Mouse (Mus musculus) midbrain, embryonic 14.5 days (tissue): ENCODE results near the gene Gm10097. TPM values are rescaled to one million over a fixed set of nuclear protein-coding genes. Genes with fewer than 3 reads are reported as not detected.

Experiments used
- ATAC-seq: fragments of 200-750 bp; cut with Nextera tagmentation; 2 replicates; pipeline ENCODE4 v1.8.0; 2017; ENCODE audit warnings: moderate number of reproducible peaks, moderate library complexity; ENCODE audit not compliant: low FRiP score, low TSS enrichment
- DNase-seq: peaks from one replicate; pipeline ENCODE4 v3.0.0-alpha.2; 2015
- H3K27ac ChIP-seq: fragments of 300-500 bp; sonication (generic); replicated peaks from 2 replicates; pipeline ENCODE4 v1.5.1; 2014; ENCODE audit warnings: mild to moderate bottlenecking, low read depth, low read length, moderate library complexity
- H3K27me3 ChIP-seq: fragments of 300-500 bp; sonication (generic); 2 replicates; pipeline ENCODE4 v1.6.1; 2014; ENCODE audit warnings: low read length, control low read depth, mixed read lengths; ENCODE audit not compliant: control insufficient read depth, insufficient read depth
- H3K36me3 ChIP-seq: fragments of 300-500 bp; sonication (generic); 2 replicates; pipeline ENCODE4 v1.6.1; 2014; ENCODE audit warnings: low read length, control low read depth; ENCODE audit not compliant: control insufficient read depth, insufficient read depth
- H3K4me1 ChIP-seq: fragments of 300-500 bp; sonication (generic); 2 replicates; pipeline ENCODE4 v1.6.1; 2014; ENCODE audit warnings: mild to moderate bottlenecking, antibody characterized with exemption, low read length, control low read depth; ENCODE audit not compliant: control insufficient read depth, insufficient read depth
- H3K4me2 ChIP-seq: fragments of 300-500 bp; sonication (generic); 2 replicates; pipeline ENCODE4 v1.6.1; 2014; ENCODE audit warnings: mild to moderate bottlenecking, low read length, moderate library complexity
- H3K4me3 ChIP-seq: fragments of 300-500 bp; sonication (generic); replicated peaks from 2 replicates; pipeline ENCODE4 v1.5.1; 2014; ENCODE audit warnings: low read depth, low read length
- H3K9ac ChIP-seq: fragments of 300-500 bp; sonication (generic); replicated peaks from 2 replicates; pipeline ENCODE4 v1.6.1; 2014; ENCODE audit warnings: mild to moderate bottlenecking, low read length, moderate library complexity
- H3K9me3 ChIP-seq: fragments of 300-500 bp; sonication (generic); 2 replicates; pipeline ENCODE4 v1.6.1; 2016; ENCODE audit warnings: low read length, control low read depth, mixed read lengths; ENCODE audit not compliant: control insufficient read depth
- WGBS: fragments of 180-500 bp; shearing (Covaris S2); extraction: QIAGEN DNeasy Blood & Tissue Kit; methylation state at CpG from one replicate; pipeline ENCODE4 v1.1.7; 2014; 5-methylcytosine and 5-hydroxymethylcytosine counted together
- polyA plus RNA-seq: library from polyadenylated mRNA; unstranded; fragments of >200 nt; fragmentation: Nextera tagmentation; extraction: Ambion mirVana; gene quantifications from 2 replicates; pipeline ENCODE4 v1.2.1, GENCODE M21; 2014

Gm10097 gene
- 0.15 and 0.26 TPM in 2 replicates for polyA plus RNA-seq

- H3K4me2 ChIP-seq: no peak within 1 kb of the TSS
- no peak for ATAC-seq
- H3K9ac ChIP-seq: no peak within 1 kb of the TSS
- H3K27me3 ChIP-seq: no peaks in the 10 kb centered on the region
- no peak within 1 kb of the TSS for H3K4me3 ChIP-seq
- H3K36me3 ChIP-seq: no peaks in the 10 kb centered on the region
- H3K9me3 ChIP-seq: no peaks in the 10 kb centered on the region
- WGBS: 83% methylated on average over 14 of the region's 14 CpGs
- no peak within 1 kb of the TSS for H3K27ac ChIP-seq
- H3K4me1 ChIP-seq: no peaks in the 10 kb centered on the region
- no peak for DNase-seq
Observed at GRCm38 (mm10) chr10:5068676-5069265, at the start of gene Gm10097. TSS of gene Gm10097 (plus strand) at chr10:5069192.

- Histone ChIP-seq H3K27ac (no peak overlapping the region), H3K9me3 (no peaks in the 10 kb centered on the region), H3K36me3 (no peaks in the 10 kb centered on the region), H3K27me3 (no peaks in the 10 kb centered on the region), H3K4me3 (no peak overlapping the region), H3K9ac (no peak overlapping the region), H3K4me1 (no peaks in the 10 kb centered on the region), H3K4me2 (no peak overlapping the region)
- ATAC-seq (no peak), DNase-seq (no peak)
- 98% methylated on average over 4 of the region's 4 CpGs for WGBS
Observed at GRCm38 (mm10) chr10:5025906-5026305, 43.1 kb upstream of the Gm10097 start.

- Histone ChIP-seq H3K4me2 (no peak overlapping the region), H3K4me1 (no peaks in the 10 kb centered on the region), H3K9ac (no peak overlapping the region), H3K27me3 (no peaks in the 10 kb centered on the region), H3K9me3 (no peaks in the 10 kb centered on the region), H3K4me3 (no peak overlapping the region), H3K36me3 (peaks cover 2% of the 10 kb centered on the region; the same call in 1 of the 2 replicates), H3K27ac (no peak overlapping the region)
- DNase-seq (no peak), ATAC-seq (no peak)
- WGBS: 87% methylated on average over 1 of the region's 1 CpGs
Observed at GRCm38 (mm10) chr10:5027208-5027607, 41.8 kb upstream of the Gm10097 start.

- no peak overlapping the region for H3K4me3 ChIP-seq
- DNase-seq (no peak), ATAC-seq (no peak)
- no peaks in the 10 kb centered on the region for H3K9me3 ChIP-seq
- H3K27ac ChIP-seq: no peak overlapping the region
- 87% methylated on average over 9 of the region's 9 CpGs for WGBS
- H3K4me1 ChIP-seq: no peaks in the 10 kb centered on the region
- H3K4me2 ChIP-seq: no peak overlapping the region
- no peak overlapping the region for H3K9ac ChIP-seq
- H3K36me3 ChIP-seq: peaks cover 9% of the 10 kb centered on the region; the same call in 1 of the 2 replicates
- no peaks in the 10 kb centered on the region for H3K27me3 ChIP-seq
Observed at GRCm38 (mm10) chr10:5028301-5028700, 40.7 kb upstream of the Gm10097 start.

GRCm38 (mm10) chr10:5029161-5029560, 39.8 kb upstream of the Gm10097 start:
- H3K4me3 ChIP-seq: no peak overlapping the region
- H3K9me3 ChIP-seq: no peaks in the 10 kb centered on the region
- 79% methylated on average over 2 of the region's 2 CpGs for WGBS
- H3K4me1 ChIP-seq: no peaks in the 10 kb centered on the region
- H3K27ac ChIP-seq: no peak overlapping the region
- H3K36me3 ChIP-seq: peaks cover 9% of the 10 kb centered on the region; the same call in 1 of the 2 replicates
- H3K27me3 ChIP-seq: no peaks in the 10 kb centered on the region
- no peak overlapping the region for H3K4me2 ChIP-seq
- no peak overlapping the region for H3K9ac ChIP-seq
- ATAC-seq: no peak
- no peak for DNase-seq

GRCm38 (mm10) chr10:5029883-5030282, 39.1 kb upstream of the Gm10097 start:
- Histone ChIP-seq H3K27ac (no peak overlapping the region), H3K27me3 (no peaks in the 10 kb centered on the region), H3K9me3 (no peaks in the 10 kb centered on the region), H3K36me3 (peaks cover 9% of the 10 kb centered on the region; the same call in 1 of the 2 replicates), H3K4me3 (no peak overlapping the region), H3K4me2 (no peak overlapping the region), H3K4me1 (no peaks in the 10 kb centered on the region), H3K9ac (no peak overlapping the region)
- ATAC-seq (no peak), DNase-seq (no peak)
- WGBS: 94% methylated on average over 1 of the region's 1 CpGs

- Histone ChIP-seq H3K36me3 (peaks cover 9% of the 10 kb centered on the region), H3K4me2 (no peak overlapping the region), H3K9me3 (no peaks in the 10 kb centered on the region), H3K4me3 (no peak overlapping the region), H3K9ac (no peak overlapping the region), H3K27me3 (no peaks in the 10 kb centered on the region), H3K4me1 (no peaks in the 10 kb centered on the region), H3K27ac (no peak overlapping the region)
- 0 out of 2 replicates have a peak, but pooled peaks have one; percentile 19 for ATAC-seq
- no peak for DNase-seq
- WGBS: 43% methylated on average over 15 of the region's 15 CpGs
Observed at GRCm38 (mm10) chr10:5032192-5033048, 36.6 kb upstream of the Gm10097 start.

GRCm38 (mm10) chr10:5041254-5041653, 27.7 kb upstream of the Gm10097 start:
- H3K4me2 ChIP-seq: no peak overlapping the region
- no peaks in the 10 kb centered on the region for H3K4me1 ChIP-seq
- WGBS: 73% methylated on average over 8 of the region's 8 CpGs
- no peak for DNase-seq
- no peak overlapping the region for H3K27ac ChIP-seq
- no peak for ATAC-seq
- H3K36me3 ChIP-seq: peaks cover 17% of the 10 kb centered on the region; the same call in 1 of the 2 replicates
- H3K9ac ChIP-seq: no peak overlapping the region
- no peaks in the 10 kb centered on the region for H3K27me3 ChIP-seq
- H3K4me3 ChIP-seq: no peak overlapping the region
- H3K9me3 ChIP-seq: no peaks in the 10 kb centered on the region
